Comparison of ENCODE assay signal across 9 mouse cellular contexts in genomic region chr19:25445054-25445453, GRCm38 (mm10).
A peak's percentile ranks its signal among the peaks of the same experiment; 100 is the strongest.
DNase-seq lines count a peak whose midpoint lies in the region; ATAC-seq and TF ChIP-seq lines count a peak whose summit lies in the region.
"Had no signal": no experiment of that assay in that cellular context is flagged by ENCODE, and none has a peak within 500 bp of the region (broad histone marks: within the 10 kb centered on the region; RNA-seq: fewer than 3 reads in every experiment).

No protein-coding gene starts in this region.

- ATAC-seq in heart, embryonic 11.5 days (replicated peaks; ENCODE audit: insufficient number of reproducible peaks, low FRiP score, low TSS enrichment), result no peak
- no peak for ATAC-seq in heart, postnatal 0 days (ENCODE audit: insufficient read depth, low read depth)

- no peak overlapping the region for H3K9ac ChIP-seq in heart, adult 2 months (ENCODE audit: low read depth, low read length)
- no peak overlapping the region for H3K9ac ChIP-seq in heart, embryonic 11.5 days (ENCODE audit: low read depth, low read length)
- no peak overlapping the region for H3K9ac ChIP-seq in heart, postnatal 0 days (replicated peaks; ENCODE audit: low read depth, low read length)
- H3K9ac ChIP-seq: neural tube, embryonic 13.5 days had no signal

- no peak overlapping the region for H3K4me3 ChIP-seq in heart, adult 2 months
- H3K4me3 ChIP-seq in heart, embryonic 11.5 days (ENCODE audit: low read depth, low read length), result no peak overlapping the region
- H3K4me3 ChIP-seq in heart, postnatal 0 days (ENCODE audit: low read depth, low read length), result no peak overlapping the region
- H3K4me3 ChIP-seq: neural tube, embryonic 13.5 days had no signal

- H3K4me2 ChIP-seq in heart, embryonic 11.5 days, result no peak overlapping the region
- no peak overlapping the region for H3K4me2 ChIP-seq in heart, postnatal 0 days (ENCODE audit: low read depth, low read length)
- H3K4me2 ChIP-seq: neural tube, embryonic 13.5 days had no signal

- TF ChIP-seq EP300 in heart, adult 2 months (IDR thresholded peaks at IDR 0.05; ENCODE audit: insufficient read depth, low read depth, low read length), result peak; percentile 73; the same call in 1 of the 2 replicates
- no peak for TF ChIP-seq EP300 in heart, postnatal 0 days (IDR thresholded peaks at IDR 0.05; ENCODE audit: low read depth)

- TF ChIP-seq POLR2A in heart, adult 2 months (IDR thresholded peaks at IDR 0.05; ENCODE audit: insufficient read depth, low read depth, low read length), result no peak

- H3K79me2 ChIP-seq in heart, adult 2 months (replicated peaks; ENCODE audit: control insufficient read depth, insufficient read depth, low read length), result no peaks in the 10 kb centered on the region

- H3K27me3 ChIP-seq in heart, adult 2 months (ENCODE audit: control insufficient read depth, insufficient read depth, low read length), result no peaks in the 10 kb centered on the region
- H3K27me3 ChIP-seq in heart, embryonic 11.5 days (ENCODE audit: control insufficient read depth, insufficient read depth, low read length), result no peaks in the 10 kb centered on the region
- H3K27me3 ChIP-seq in heart, postnatal 0 days (ENCODE audit: control insufficient read depth, insufficient read depth, low read length), result no peaks in the 10 kb centered on the region

- H3K36me3 ChIP-seq in heart, adult 2 months (ENCODE audit: control insufficient read depth, insufficient read depth, low read length), result no peaks in the 10 kb centered on the region
- H3K36me3 ChIP-seq in heart, embryonic 11.5 days (ENCODE audit: control insufficient read depth, insufficient read depth, low read length), result no peaks in the 10 kb centered on the region
- H3K36me3 ChIP-seq in heart, postnatal 0 days (replicated peaks; ENCODE audit: control insufficient read depth, insufficient read depth, low read length), result no peaks in the 10 kb centered on the region
- H3K36me3 ChIP-seq: neural tube, embryonic 13.5 days had no signal

- no peak overlapping the region for H3K27ac ChIP-seq in heart, adult 2 months
- no peak overlapping the region for H3K27ac ChIP-seq in heart, embryonic 11.5 days (ENCODE audit: low read depth, low read length)
- no peak overlapping the region for H3K27ac ChIP-seq in heart, postnatal 0 days (ENCODE audit: low read depth)
- H3K27ac ChIP-seq: neural tube, embryonic 13.5 days had no signal

- H3K9me3 ChIP-seq in heart, embryonic 11.5 days (replicated peaks; ENCODE audit: control insufficient read depth, low read length), result no peaks in the 10 kb centered on the region
- H3K9me3 ChIP-seq in heart, postnatal 0 days (replicated peaks; ENCODE audit: control insufficient read depth, low read length), result no peaks in the 10 kb centered on the region
- H3K9me3 ChIP-seq: neural tube, embryonic 13.5 days had no signal

- TF ChIP-seq CTCF in heart, adult 2 months (IDR thresholded peaks at IDR 0.05), result peak; percentile 94
- TF ChIP-seq CTCF in heart, postnatal 0 days (IDR thresholded peaks at IDR 0.05; ENCODE audit: low read depth), result peak; percentile 95

- WGBS in heart, adult 2 months, result 25% methylated on average over 7 of the region's 7 CpGs
- 24% methylated on average over 7 of the region's 7 CpGs for WGBS in heart, embryonic 11.5 days (ENCODE audit: insufficient replicate concordance)
- WGBS in heart, postnatal 0 days, result 24% methylated on average over 7 of the region's 7 CpGs

- no peaks in the 10 kb centered on the region; the same call in 1 of the 2 replicates for H3K4me1 ChIP-seq in heart, adult 2 months (ENCODE audit: control insufficient read depth, insufficient read depth, low read length)
- no peaks in the 10 kb centered on the region; the same call in 1 of the 2 replicates for H3K4me1 ChIP-seq in heart, embryonic 11.5 days (ENCODE audit: control insufficient read depth, insufficient read depth, low read length)
- no peaks in the 10 kb centered on the region for H3K4me1 ChIP-seq in heart, postnatal 0 days (ENCODE audit: control insufficient read depth, insufficient read depth)

- DNase-seq in heart, adult 2 months, result peak; percentile 61 to 63
- peak; percentile 76 for DNase-seq in R1 (ENCODE audit: low read depth, low spot score)
- DNase-seq in cerebellum, postnatal 36 days, result peak; percentile 54 to 65
- peak; percentile 82 for DNase-seq in heart, postnatal 0 days (ENCODE audit: low spot score)
- DNase-seq in layer of hippocampus, postnatal 36 days, result peak; percentile 33 to 50
- peak; percentile 8 to 24 for DNase-seq in natural killer cell, adult 2 months (ENCODE audit: low spot score in 2 of 2)
- DNase-seq in testis, postnatal 14 days (ENCODE audit: low spot score), result peak; percentile 44

- intact Hi-C loops in heart, adult 2 months (cut with DNase I), result loop anchor here (1.0 kb wide), 1 partner anchor 104 kb away; no protein-coding TSS in a partner anchor

Comparison
In these comparisons a context has a peak if more than half of its experiments do, and no peak if none do; other contexts are left out.
1. DNase-seq: peak in every context shown above with its lines; median percentile 82 in heart, postnatal 0 days; 76 in R1; 62 in heart, adult 2 months; 60 in cerebellum, postnatal 36 days; 44 in testis, postnatal 14 days; 42 in layer of hippocampus, postnatal 36 days; 16 in natural killer cell, adult 2 months.